Mouse (Mus musculus): ENCODE results near the gene Olfr923.
"Not testable (repeated sequence)": the region's sequence is repeated elsewhere in the genome, so short reads cannot be mapped to it uniquely, and the experiment has no call there.

Olfr923 gene

DNA sequence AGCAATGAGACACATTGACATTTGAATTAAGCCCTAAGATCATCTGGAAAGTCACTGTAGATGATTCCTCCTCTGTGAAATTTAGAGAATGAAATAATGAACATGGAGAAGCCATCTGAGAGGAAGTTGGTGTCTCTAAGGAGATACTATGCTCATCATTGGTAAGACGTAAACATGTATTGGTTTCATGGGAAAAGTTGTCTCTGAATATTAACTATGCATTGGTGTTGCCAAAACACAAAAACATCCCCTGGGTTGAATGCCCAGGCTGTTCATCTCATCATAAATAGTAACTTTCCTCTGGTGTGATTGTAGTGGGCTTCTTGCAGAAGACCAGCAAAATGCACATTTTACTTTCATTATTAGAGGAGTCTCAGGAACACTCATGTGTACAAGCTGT lies at the start of gene Olfr923:
Olfr923 (plus strand) TSS at position 301 of the 400 bp plus-strand sequence.
- in situ Hi-C loops (cut with MboI) = no loop called here

DNA sequence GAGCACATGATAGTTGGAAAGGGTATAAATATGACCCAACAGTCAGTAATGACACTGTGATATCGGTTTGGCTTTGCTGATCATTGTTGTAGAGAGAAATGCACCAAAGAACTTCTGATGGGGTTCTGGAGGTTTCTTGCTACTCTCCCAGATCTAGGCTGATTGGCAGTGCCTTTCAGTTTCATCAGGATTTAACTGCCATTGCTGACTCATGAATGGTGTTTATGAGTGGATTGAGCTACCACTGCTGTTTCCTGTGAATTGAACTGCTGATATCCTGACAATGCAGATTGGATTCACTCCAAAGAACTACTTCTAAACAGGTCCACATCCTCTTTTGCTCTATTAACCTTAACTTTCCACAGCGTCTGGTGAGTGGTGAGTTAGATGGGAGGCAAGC lies 33.7 kb upstream of the Olfr923 start:
- in situ Hi-C loops (cut with MboI) = no loop called here

DNA sequence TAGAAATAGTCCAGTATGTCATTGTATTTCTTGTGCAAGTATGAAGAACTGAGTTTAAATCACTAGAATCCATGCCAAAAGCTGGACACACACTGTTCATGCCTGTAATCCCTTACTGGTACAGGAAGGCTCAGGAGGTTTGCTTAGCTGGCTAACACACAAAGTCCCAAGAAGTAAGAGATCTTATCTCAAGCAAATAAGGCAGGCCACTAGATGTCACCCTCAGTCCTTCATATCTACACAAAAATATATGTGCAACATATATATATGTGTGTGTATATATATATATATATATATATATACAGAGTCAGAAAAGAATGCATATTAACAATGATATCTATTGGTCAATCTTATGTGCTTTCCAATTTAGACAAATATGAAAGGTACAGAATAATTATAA lies 20.6 kb upstream of the Olfr923 start:
- in situ Hi-C loops (cut with MboI) = no loop called here

DNA sequence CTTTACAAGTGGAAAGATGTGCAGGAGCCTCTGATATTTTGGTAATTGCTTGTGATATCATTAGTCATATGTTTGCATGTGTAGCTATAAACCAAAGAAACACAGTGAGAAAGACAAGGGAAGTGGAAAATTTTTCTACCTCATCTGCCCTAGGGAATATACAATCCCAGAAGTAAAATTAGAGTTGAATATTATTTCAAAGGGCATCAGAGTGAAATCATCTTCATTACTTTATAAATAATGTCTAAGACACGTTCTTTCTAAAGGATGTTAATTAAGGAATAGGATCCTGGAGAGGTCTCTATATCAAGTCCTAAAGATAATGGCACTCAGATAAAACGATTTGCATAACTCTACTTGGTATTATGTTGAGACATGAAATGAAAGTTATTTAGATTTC lies 12.0 kb upstream of the Olfr923 start, which contains the start of gene Olfr922:
Olfr922 (plus strand) TSS at position 301 of the 400 bp plus-strand sequence.
- in situ Hi-C loops (cut with MboI) = no loop called here

DNA sequence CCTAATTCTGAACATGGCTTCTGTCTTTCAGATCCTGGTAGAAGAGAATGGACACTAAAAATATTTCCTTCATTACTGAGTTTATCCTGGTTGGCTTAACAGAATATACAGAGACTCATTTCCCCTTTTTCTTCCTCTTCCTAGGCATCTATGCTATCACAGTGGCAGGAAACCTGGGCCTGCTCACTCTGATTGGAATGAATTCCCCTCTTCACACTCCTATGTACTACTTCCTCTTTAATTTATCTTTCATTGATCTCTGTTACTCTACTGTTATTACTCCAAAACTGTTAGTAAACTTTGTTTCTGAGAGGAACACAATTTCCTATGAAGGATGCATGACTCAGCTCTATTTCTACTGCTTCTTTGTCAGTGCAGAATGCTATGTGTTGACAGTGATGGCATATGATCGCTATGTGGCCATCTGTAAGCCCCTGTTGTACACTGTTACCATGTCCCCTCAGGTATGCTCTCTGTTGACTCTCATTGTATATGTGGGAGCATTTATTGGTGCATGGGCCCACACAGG lies 10.8 kb upstream of the Olfr923 start:
- in situ Hi-C loops (cut with MboI) = no loop called here

DNA sequence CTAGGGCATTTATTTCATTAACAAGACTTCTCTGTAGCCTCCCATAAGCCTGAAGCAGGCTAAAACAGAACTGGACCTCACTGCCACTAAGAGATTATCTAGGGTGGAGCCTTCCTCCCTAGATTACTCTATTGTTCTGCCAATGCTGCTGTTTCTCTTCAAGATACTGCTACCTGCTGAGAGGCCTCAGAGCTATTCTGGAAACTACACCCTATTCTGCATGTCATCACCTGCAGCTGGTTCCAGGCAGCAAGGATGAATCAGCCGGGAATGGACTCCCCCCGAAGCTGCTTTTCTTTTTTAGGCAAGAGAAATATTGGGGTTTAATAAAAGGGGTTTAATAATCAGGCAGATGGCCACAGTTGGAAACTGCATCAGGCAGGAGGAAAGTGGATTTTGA lies 6.7 kb downstream of the Olfr923 start:
- in situ Hi-C loops (cut with MboI) = no loop called here

GRCm38 (mm10) chr9:38844149-38844548 lies 17.8 kb downstream of the Olfr923 start, which contains the start of gene Olfr924:
TSS of gene Olfr924 (plus strand) at chr9:38844449.
- in situ Hi-C loops (cut with MboI) = no loop called here

DNA sequence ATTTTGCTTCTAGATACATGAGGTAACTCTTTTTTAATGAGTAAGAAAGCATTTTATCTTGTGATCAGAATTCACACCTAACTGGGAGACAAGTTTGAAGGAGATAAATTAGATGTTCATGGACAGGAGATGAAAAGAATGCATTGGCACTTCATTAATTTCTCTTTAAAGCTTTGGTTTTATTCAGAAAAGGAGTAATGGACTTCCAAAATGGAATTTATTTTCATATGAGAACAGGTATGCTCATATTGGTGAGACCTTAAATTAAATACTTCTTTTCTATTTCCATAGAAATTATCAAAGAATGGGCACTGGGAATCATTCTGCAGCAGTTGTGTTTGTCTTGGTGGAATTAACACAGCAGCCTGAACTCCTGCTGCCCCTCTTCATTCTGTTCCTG lies 28.4 kb downstream of the Olfr923 start, which contains the start of gene Olfr26:
Olfr26 (plus strand) TSS at position 301 of the 400 bp plus-strand sequence.
- in situ Hi-C loops (cut with MboI) = no loop called here

DNA sequence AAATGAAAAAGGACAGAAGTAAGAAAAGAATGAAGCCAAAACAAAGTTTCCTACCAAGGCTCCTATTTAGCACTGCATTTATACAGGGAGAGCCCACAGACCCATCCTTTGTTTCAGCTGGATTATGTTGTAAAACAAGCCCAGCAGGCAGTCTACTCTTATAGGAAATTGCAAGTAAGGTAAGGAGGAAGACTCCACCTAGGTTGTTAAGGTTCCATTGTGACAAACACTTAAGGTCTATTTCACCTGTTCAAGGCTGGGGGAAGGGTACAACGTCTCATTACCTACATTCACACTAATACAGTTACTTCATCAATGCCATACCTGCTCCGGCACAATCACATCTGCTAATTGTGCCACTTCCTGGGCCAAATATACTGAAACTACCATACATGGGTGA lies 48.5 kb downstream of the Olfr923 start:
- in situ Hi-C loops (cut with MboI) = not testable (repeated sequence)

GRCm38 (mm10) chr9:38876826-38877225 lies 50.5 kb downstream of the Olfr923 start, which contains the start of gene Olfr926:
TSS of gene Olfr926 (plus strand) at chr9:38877126.
- in situ Hi-C loops (cut with MboI) = no loop called here

All from mature B cell (primary cell).